Mouse (Mus musculus) liver, embryonic 16.5 days (tissue): ENCODE data around the gene Brk1. TPM values are rescaled to one million over a fixed set of nuclear protein-coding genes. Genes with fewer than 3 reads are reported as not detected.

ENCODE experiments used
- ATAC-seq: fragments of 200-750 bp; cut with Nextera tagmentation; 2 replicates; pipeline ENCODE4 v1.8.0; 2017; ENCODE audit warnings: low read depth, mild to moderate bottlenecking, moderate number of reproducible peaks, moderate library complexity
- H3K27ac ChIP-seq: fragments of 300-500 bp; sonication (generic); 2 replicates; pipeline ENCODE4 v1.5.1; 2014; ENCODE audit warnings: mild to moderate bottlenecking, low read length
- H3K27me3 ChIP-seq: fragments of 300-500 bp; sonication (generic); 2 replicates; pipeline ENCODE4 v1.6.1; 2014; ENCODE audit warnings: low read depth, low read length, mixed read lengths; ENCODE audit not compliant: control insufficient read depth, insufficient read depth
- H3K36me3 ChIP-seq: fragments of 300-500 bp; sonication (generic); 2 replicates; pipeline ENCODE4 v1.6.1; 2014; ENCODE audit warnings: mild to moderate bottlenecking; ENCODE audit not compliant: control insufficient read depth, insufficient read depth
- H3K4me1 ChIP-seq: fragments of 300-500 bp; sonication (generic); 2 replicates; pipeline ENCODE4 v1.6.1; 2014; ENCODE audit warnings: low read depth, low read length, mixed read lengths; ENCODE audit not compliant: control insufficient read depth
- H3K4me2 ChIP-seq: fragments of 300-500 bp; sonication (generic); 2 replicates; pipeline ENCODE4 v1.6.1; 2014; ENCODE audit warnings: low read depth, low read length, mixed read lengths
- H3K4me3 ChIP-seq: fragments of 300-500 bp; sonication (generic); 2 replicates; pipeline ENCODE4 v1.5.1; 2014; ENCODE audit warnings: low read depth, mild to moderate bottlenecking, low read length
- H3K9ac ChIP-seq: fragments of 300-500 bp; sonication (generic); 2 replicates; pipeline ENCODE4 v1.6.1; 2014; ENCODE audit warnings: low read depth, low read length
- H3K9me3 ChIP-seq: fragments of 300-500 bp; sonication (generic); replicated peaks from 2 replicates; pipeline ENCODE4 v1.6.1; 2016; ENCODE audit warnings: low read length; ENCODE audit not compliant: control insufficient read depth
- WGBS: fragments of 180-500 bp; shearing (Covaris S2); extraction: QIAGEN DNeasy Blood & Tissue Kit; methylation state at CpG from one replicate; pipeline ENCODE4 v1.1.7; 2014; ENCODE audit not compliant: insufficient replicate concordance; 5-methylcytosine and 5-hydroxymethylcytosine counted together
- polyA plus RNA-seq: library from polyadenylated mRNA; unstranded; fragments of >200 nt; fragmentation: Nextera tagmentation; extraction: Ambion mirVana; gene quantifications from 2 replicates; pipeline ENCODE4 v1.2.1, GENCODE M21; 2015

The Brk1 gene
- polyA plus RNA-seq, 1 experiment from 2014 or later: 77.9 TPM

GRCm38 (mm10) chr6:113651626-113652025, 47.1 kb downstream of the Brk1 start:
- Histone ChIP-seq H3K4me3 (no peak overlapping the region), H3K27ac (no peak overlapping the region), H3K27me3 (no peaks in the 10 kb centered on the region), H3K36me3 (no peaks in the 10 kb centered on the region), H3K9me3 (no peaks in the 10 kb centered on the region), H3K4me1 (peaks cover 24% of the 10 kb centered on the region), H3K4me2 (peak overlapping the region; percentile 22; the same call in 1 of the 2 replicates), H3K9ac (no peak overlapping the region)
- ATAC-seq: 0 out of 2 replicates have a peak, but pooled peaks have one; percentile 51
- 33% methylated on average over 3 of the region's 3 CpGs for WGBS

DNA sequence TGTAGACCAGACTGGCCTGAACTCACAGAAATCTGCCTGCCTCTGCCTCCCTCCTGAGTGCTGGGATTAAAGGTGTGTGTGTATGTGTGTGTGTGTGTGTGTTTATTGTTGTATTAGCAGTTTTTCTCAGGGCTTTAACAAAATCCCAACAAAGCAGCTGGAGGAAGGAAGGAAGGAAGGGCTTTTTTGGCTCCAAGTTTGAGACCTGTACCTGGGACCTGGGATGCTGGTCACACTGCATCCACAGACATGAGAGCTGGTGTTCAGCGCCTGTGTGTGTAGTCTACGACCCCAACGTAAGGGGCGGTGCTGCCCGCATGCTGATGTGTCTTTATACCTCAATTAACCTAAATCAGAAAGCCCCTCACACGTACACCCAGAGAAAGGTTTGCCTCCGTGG, 49.0 kb downstream of the Brk1 start:
- no peaks in the 10 kb centered on the region for H3K9me3 ChIP-seq
- no peak overlapping the region for H3K4me3 ChIP-seq
- H3K27me3 ChIP-seq: no peaks in the 10 kb centered on the region
- H3K9ac ChIP-seq: no peak overlapping the region
- ATAC-seq: no peak
- H3K4me1 ChIP-seq: peaks cover 27% of the 10 kb centered on the region
- no peaks in the 10 kb centered on the region for H3K36me3 ChIP-seq
- WGBS: 77% methylated on average over 7 of the region's 7 CpGs
- H3K27ac ChIP-seq: no peak overlapping the region
- H3K4me2 ChIP-seq: no peak overlapping the region

- ATAC-seq: no peak
- no peak overlapping the region for H3K9ac ChIP-seq
- no peak overlapping the region for H3K27ac ChIP-seq
- WGBS: 27% methylated on average over 8 of the region's 8 CpGs
- peaks cover 28% of the 10 kb centered on the region for H3K4me1 ChIP-seq
- no peak overlapping the region for H3K4me3 ChIP-seq
- H3K36me3 ChIP-seq: no peaks in the 10 kb centered on the region
- no peaks in the 10 kb centered on the region for H3K9me3 ChIP-seq
- no peaks in the 10 kb centered on the region for H3K27me3 ChIP-seq
- no peak overlapping the region for H3K4me2 ChIP-seq
These were observed 49.5 kb downstream of the Brk1 start for GRCm38 (mm10) chr6:113654102-113654501.

DNA sequence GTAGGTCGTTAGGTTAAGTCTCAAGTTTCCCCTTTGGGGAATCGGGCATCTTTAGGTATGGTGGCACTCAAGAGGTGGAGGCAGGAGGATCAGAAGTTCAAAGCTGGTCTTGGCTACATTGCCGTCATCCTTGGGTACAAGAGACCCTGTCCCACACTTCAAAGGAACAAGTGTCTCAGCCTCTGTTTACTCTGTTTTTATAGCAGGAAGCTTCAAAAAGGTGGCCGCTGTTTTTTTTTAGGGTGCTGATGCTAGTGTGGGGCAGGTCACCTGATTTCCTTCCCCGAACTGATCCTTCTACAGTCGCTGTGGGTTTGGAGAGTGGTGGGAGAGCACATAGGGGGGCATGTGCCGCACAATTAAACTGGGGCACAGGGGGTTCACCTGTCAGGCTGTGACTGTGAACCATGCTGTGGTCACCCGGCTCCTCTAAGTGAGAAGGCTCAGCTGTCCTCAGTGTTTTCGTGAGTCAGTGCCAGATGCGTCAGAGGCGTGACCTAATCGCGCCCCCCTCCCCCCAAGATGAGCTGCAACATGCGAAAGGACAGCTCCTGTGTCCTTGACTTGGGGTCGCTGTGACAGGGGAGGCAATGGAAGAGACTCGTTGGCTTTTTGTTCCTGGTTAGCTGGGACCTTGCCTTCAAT, 50.3 kb downstream of the Brk1 start:
- H3K27ac ChIP-seq: no peak overlapping the region
- peaks cover 27% of the 10 kb centered on the region for H3K4me1 ChIP-seq
- H3K9ac ChIP-seq: no peak overlapping the region
- no peaks in the 10 kb centered on the region for H3K9me3 ChIP-seq
- H3K36me3 ChIP-seq: no peaks in the 10 kb centered on the region
- WGBS: 63% methylated on average over 16 of the region's 16 CpGs
- H3K4me2 ChIP-seq: no peak overlapping the region
- no peaks in the 10 kb centered on the region for H3K27me3 ChIP-seq
- ATAC-seq: no peak
- no peak overlapping the region for H3K4me3 ChIP-seq

DNA sequence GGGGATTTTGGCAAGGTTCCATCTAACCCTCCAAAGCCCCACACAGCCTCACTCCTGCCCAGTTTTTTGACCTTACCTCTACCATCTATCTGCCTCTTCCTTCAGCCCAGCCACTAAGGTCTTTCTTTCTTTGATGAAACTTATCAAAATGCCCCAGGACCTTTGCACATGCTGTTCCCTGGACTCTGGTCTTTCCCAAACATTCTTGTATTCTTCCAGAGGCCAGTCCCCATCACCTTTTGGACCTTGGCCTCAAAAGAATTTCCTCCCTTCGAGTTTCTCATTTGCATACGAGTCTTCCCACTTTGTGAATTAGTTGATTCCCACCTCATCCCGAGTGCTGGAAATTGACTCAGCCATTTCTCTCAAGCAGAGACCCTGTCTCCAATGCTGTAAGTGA, 50.9 kb downstream of the Brk1 start:
- no peaks in the 10 kb centered on the region for H3K9me3 ChIP-seq
- H3K9ac ChIP-seq: no peak overlapping the region
- H3K4me1 ChIP-seq: peaks cover 30% of the 10 kb centered on the region
- H3K27ac ChIP-seq: no peak overlapping the region
- no peaks in the 10 kb centered on the region for H3K27me3 ChIP-seq
- H3K36me3 ChIP-seq: no peaks in the 10 kb centered on the region
- no peak for ATAC-seq
- H3K4me3 ChIP-seq: no peak overlapping the region
- WGBS: 76% methylated on average over 3 of the region's 3 CpGs
- H3K4me2 ChIP-seq: no peak overlapping the region

DNA sequence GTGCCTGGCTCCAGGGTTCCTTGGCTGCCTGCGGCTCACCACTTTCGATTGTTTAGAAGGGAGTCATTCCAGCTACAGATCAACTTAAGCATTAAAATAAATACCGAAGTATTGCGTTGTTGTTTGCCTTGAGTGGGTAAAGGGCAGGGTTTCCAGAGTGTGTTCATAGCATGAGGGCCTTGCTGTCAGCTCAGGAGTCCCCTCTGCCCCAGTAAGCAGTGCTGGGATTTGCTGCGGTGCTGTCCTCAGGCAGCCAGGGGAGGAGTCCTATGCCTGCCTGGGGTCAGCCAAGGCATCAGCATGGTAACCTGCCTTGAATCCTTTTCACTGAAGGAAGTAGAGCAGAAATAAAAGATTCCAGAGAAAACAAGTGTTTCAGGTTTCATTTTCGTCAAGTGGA, 52.3 kb downstream of the Brk1 start:
- Histone ChIP-seq H3K9me3 (no peaks in the 10 kb centered on the region), H3K27ac (peak overlapping the region; percentile 22; the same call in 1 of the 2 replicates), H3K9ac (no peak overlapping the region), H3K27me3 (no peaks in the 10 kb centered on the region), H3K4me3 (no peak overlapping the region), H3K4me2 (no peak overlapping the region), H3K36me3 (no peaks in the 10 kb centered on the region), H3K4me1 (peaks cover 37% of the 10 kb centered on the region)
- WGBS: 69% methylated on average over 6 of the region's 6 CpGs
- peak; percentile 80 for ATAC-seq

GRCm38 (mm10) chr6:113658226-113658625, 53.7 kb downstream of the Brk1 start:
- Histone ChIP-seq H3K4me3 (no peak overlapping the region), H3K27me3 (no peaks in the 10 kb centered on the region), H3K4me1 (peaks cover 37% of the 10 kb centered on the region), H3K36me3 (0 out of 2 replicates have a peak, but pooled peaks cover 4% of the 10 kb centered on the region), H3K9me3 (peaks cover 4% of the 10 kb centered on the region; the same call in 1 of the 2 replicates), H3K9ac (no peak overlapping the region), H3K27ac (no peak overlapping the region), H3K4me2 (no peak overlapping the region)
- WGBS: 35% methylated on average over 3 of the region's 3 CpGs
- no peak for ATAC-seq

DNA sequence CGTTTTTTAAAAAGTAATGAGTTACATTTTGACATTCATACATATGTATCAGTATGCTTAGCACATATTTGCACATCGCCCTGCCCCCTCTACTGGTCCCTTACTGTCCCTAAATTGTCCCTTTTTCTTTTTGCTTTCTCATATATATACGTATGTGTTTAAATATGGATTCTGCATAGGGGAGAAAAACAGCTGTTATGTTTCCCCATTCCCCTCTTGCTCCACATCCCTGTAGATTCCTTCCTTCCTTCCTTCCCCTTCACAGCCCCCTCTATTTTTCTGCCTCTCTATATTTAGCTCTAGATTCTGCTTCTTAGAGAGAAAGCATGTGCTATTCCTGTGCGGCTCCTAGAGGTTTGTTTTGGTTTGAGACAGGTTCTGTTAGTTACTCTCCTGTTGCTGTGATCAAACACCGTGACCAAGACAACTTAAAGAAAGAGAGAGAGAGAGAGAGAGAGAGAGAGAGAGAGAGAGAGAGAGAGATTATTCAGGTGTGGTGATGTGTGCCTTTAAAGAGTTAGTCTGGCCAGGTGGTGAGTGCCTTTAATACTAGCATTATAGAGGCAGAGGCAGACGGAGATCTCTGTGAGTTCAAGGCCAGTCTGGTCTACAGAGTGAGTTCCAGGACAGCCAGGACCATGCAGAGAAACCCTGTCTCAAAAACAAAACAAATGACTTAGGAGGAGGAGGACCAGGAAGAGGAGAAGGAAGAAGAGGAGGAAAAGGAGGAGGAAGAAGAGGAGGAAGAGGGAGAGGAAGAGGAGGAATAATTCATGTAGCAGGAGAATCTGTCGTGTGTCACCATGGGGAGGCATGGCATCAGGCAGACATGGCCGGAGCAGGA, 55.3 kb downstream of the Brk1 start:
- Histone ChIP-seq H3K4me3 (no peak overlapping the region), H3K4me1 (peaks cover 32% of the 10 kb centered on the region), H3K36me3 (0 out of 2 replicates have a peak, but pooled peaks cover 4% of the 10 kb centered on the region), H3K9ac (no peak overlapping the region), H3K27me3 (no peaks in the 10 kb centered on the region), H3K4me2 (no peak overlapping the region), H3K9me3 (peaks cover 4% of the 10 kb centered on the region; the same call in 1 of the 2 replicates), H3K27ac (peak overlapping the region; percentile 54; the same call in 1 of the 2 replicates)
- ATAC-seq: no peak
- 45% methylated on average over 8 of the region's 8 CpGs for WGBS
